Mouse (Mus musculus): ENCODE results near the gene Prps1l3.
"Not testable (repeated sequence)": the region's sequence is repeated elsewhere in the genome, so short reads cannot be mapped to it uniquely, and the experiment has no call there.

The Prps1l3 gene

GRCm38 (mm10) chr12:57230192-57230706, at the start of gene Prps1l3, which contains the start of gene Mipol1:
TSS of gene Prps1l3 (plus strand) at chr12:57230412.
TSS of gene Mipol1 (plus strand) at chr12:57230427.
- peak; percentile 90 to 91 for DNase-seq

- DNase-seq = no peak
Measured at GRCm38 (mm10) chr12:57184401-57185147, 45.6 kb upstream of the Prps1l3 start.

- DNase-seq = peak in 1 of 2 experiments; percentile 27
Measured at GRCm38 (mm10) chr12:57185475-57185874, 44.7 kb upstream of the Prps1l3 start.

GRCm38 (mm10) chr12:57186126-57186525, 44.1 kb upstream of the Prps1l3 start:
- no peak for DNase-seq

- no peak for DNase-seq
Measured at GRCm38 (mm10) chr12:57187032-57187431, 43.2 kb upstream of the Prps1l3 start.

GRCm38 (mm10) chr12:57194609-57195008, 35.6 kb upstream of the Prps1l3 start:
- DNase-seq = peak; percentile 31 to 42

GRCm38 (mm10) chr12:57196286-57196607, 34.0 kb upstream of the Prps1l3 start:
- DNase-seq = no peak

- peak; percentile 84 to 87 for DNase-seq
Measured at GRCm38 (mm10) chr12:57196608-57197362, 33.4 kb upstream of the Prps1l3 start.

GRCm38 (mm10) chr12:57197363-57198026, 32.7 kb upstream of the Prps1l3 start, which contains the start of gene Slc25a21:
TSS of gene Slc25a21 (minus strand) at chr12:57197472.
- no peak for DNase-seq

GRCm38 (mm10) chr12:57198269-57198668, 31.9 kb upstream of the Prps1l3 start:
- DNase-seq = no peak

GRCm38 (mm10) chr12:57199427-57199826, 30.8 kb upstream of the Prps1l3 start:
- no peak for DNase-seq

- peak in 1 of 2 experiments; percentile 4 for DNase-seq
Measured at GRCm38 (mm10) chr12:57201901-57202300, 28.3 kb upstream of the Prps1l3 start.

- peak in 1 of 2 experiments; percentile 38 for DNase-seq
Measured at GRCm38 (mm10) chr12:57204276-57204851, 25.8 kb upstream of the Prps1l3 start.

GRCm38 (mm10) chr12:57211353-57212311, 18.6 kb upstream of the Prps1l3 start:
- DNase-seq = peak; percentile 26 to 73

GRCm38 (mm10) chr12:57212463-57212862, 17.7 kb upstream of the Prps1l3 start:
- not testable (repeated sequence) for DNase-seq

GRCm38 (mm10) chr12:57226411-57226810, 3.8 kb upstream of the Prps1l3 start:
- no peak for DNase-seq

- DNase-seq = no peak
Measured at GRCm38 (mm10) chr12:57227776-57228175, 2.4 kb upstream of the Prps1l3 start.

GRCm38 (mm10) chr12:57229703-57230102, 509 bp upstream of the Prps1l3 start:
- DNase-seq = no peak

GRCm38 (mm10) chr12:57231085-57231875, 1.1 kb downstream of the Prps1l3 start:
- peak; percentile 59 to 70 for DNase-seq

- no peak for DNase-seq
Measured at GRCm38 (mm10) chr12:57233386-57233785, 3.2 kb downstream of the Prps1l3 start.
